Mouse (Mus musculus) MEL (cell line): ENCODE results near the gene Ddx4.

Experiments
- CTCF ChIP-seq, 3 experiments: IDR thresholded peaks in 2 of 3; conservative IDR thresholded peaks in 1 of 3; 2 replicates each; pipeline ENCODE4 v1.5.1; 2011 to 2012; ENCODE audit warnings: low read length in 3 of 3, low read depth in 2 of 3, mild to moderate bottlenecking in 2 of 3, improper control_type of control experiment in 1 of 3, inconsistent platforms in 1 of 3, mixed read lengths in 1 of 3, moderate library complexity in 1 of 3; ENCODE audit not compliant: control insufficient read depth in 1 of 3, insufficient read depth in 1 of 3, poor library complexity in 1 of 3, severe bottlenecking in 1 of 3
- E2F4 ChIP-seq: IDR thresholded peaks from 2 replicates; pipeline ENCODE4 v1.6.1; 2011; ENCODE audit warnings: low read depth, low read length, improper control_type of control experiment, borderline replicate concordance
- GATA1 ChIP-seq: IDR thresholded peaks from 2 replicates; pipeline ENCODE4 v1.6.1; 2011; ENCODE audit warnings: low read depth, low read length, improper control_type of control experiment
- POLR2A ChIP-seq, 2 experiments: IDR thresholded peaks; 2 replicates each; pipeline ENCODE4 v1.6.1; 2011 to 2012; ENCODE audit warnings: low read length in 2 of 2, mild to moderate bottlenecking in 2 of 2, control low read depth in 1 of 2, improper control_type of control experiment in 1 of 2, low read depth in 1 of 2, moderate library complexity in 1 of 2; ENCODE audit not compliant: control insufficient read depth in 1 of 2, insufficient read depth in 1 of 2, poor library complexity in 1 of 2

DNA sequence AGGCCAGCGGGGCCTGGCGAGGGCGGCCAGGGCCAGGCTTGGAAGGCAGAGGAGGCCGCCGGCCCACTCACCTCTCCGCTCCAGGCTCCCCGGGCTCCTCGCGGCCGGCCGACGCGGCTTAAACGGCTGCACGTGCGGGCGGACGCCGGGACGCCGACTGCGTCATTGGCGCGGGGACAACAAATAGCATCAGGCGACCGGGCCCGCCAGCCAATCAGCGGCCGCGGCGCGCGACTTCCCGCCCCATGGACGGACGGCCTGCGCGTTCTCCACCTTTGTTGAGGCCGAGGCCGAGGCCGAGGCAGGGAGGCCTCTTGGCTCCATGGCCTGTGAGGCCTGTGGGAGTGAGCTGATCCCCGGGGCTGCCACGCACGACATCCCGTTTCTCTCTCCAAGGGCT, at the start of gene Ddx4:
- TF ChIP-seq CTCF (IDR thresholded peaks at IDR 0.05 in 2 of 3, conservative IDR thresholded peaks at IDR 0.05 in 1 of 3; ENCODE audit: control insufficient read depth in 1 of 3, insufficient read depth in 1 of 3, low read depth in 2 of 3, low read length in 3 of 3, poor library complexity in 1 of 3, severe bottlenecking in 1 of 3) (no peak), POLR2A (IDR thresholded peaks at IDR 0.05; ENCODE audit: control insufficient read depth in 1 of 2, insufficient read depth in 1 of 2, low read depth in 1 of 2, low read length in 2 of 2, poor library complexity in 1 of 2) (no peak), GATA1 (no peak), E2F4 (no peak)
